Comparison of ENCODE assay signal across 29 mouse cellular contexts in genomic region chr3:99291386-99291785, GRCm38 (mm10). TPM values are rescaled to one million over a fixed set of nuclear protein-coding genes. Genes with fewer than 3 reads are reported as not detected.
"Had no signal": no experiment of that assay in that cellular context is flagged by ENCODE, and none has a peak within 500 bp of the region (broad histone marks: within the 10 kb centered on the region; RNA-seq: fewer than 3 reads in every experiment).

No protein-coding gene starts in this region.

- H3K4me3 ChIP-seq: heart, adult 2 months; heart, embryonic 13.5 days; heart, embryonic 15.5 days; hindbrain, embryonic 10.5 days; hindbrain, embryonic 12.5 days; kidney, embryonic 15.5 days; limb, embryonic 13.5 days; limb, embryonic 15.5 days; liver, embryonic 12.5 days had no signal

- H3K4me2 ChIP-seq: heart, embryonic 11.5 days; heart, embryonic 13.5 days; heart, embryonic 15.5 days; hindbrain, embryonic 12.5 days; hindbrain, embryonic 14.5 days; kidney, embryonic 15.5 days; limb, embryonic 13.5 days; limb, embryonic 15.5 days; liver, embryonic 12.5 days had no signal

- H3K27ac ChIP-seq: heart, adult 2 months; heart, embryonic 13.5 days; heart, embryonic 15.5 days; hindbrain, embryonic 10.5 days; hindbrain, embryonic 12.5 days; hindbrain, embryonic 14.5 days; hindbrain, postnatal 0 days; kidney, embryonic 15.5 days; kidney, postnatal 0 days; limb, embryonic 13.5 days; limb, embryonic 15.5 days; liver, embryonic 12.5 days; liver, embryonic 14.5 days had no signal

- H3K4me1 ChIP-seq: liver, embryonic 12.5 days had no signal

- H3K27me3 ChIP-seq: heart, embryonic 13.5 days; heart, embryonic 15.5 days; hindbrain, embryonic 12.5 days; kidney, embryonic 15.5 days; limb, embryonic 13.5 days; limb, embryonic 15.5 days; liver, embryonic 12.5 days had no signal

- ATAC-seq: hindbrain, postnatal 0 days; intestine, embryonic 16.5 days; liver, embryonic 12.5 days had no signal

- H3K36me3 ChIP-seq: heart, embryonic 13.5 days; heart, embryonic 15.5 days; hindbrain, embryonic 10.5 days; hindbrain, embryonic 12.5 days; kidney, embryonic 15.5 days; limb, embryonic 15.5 days; liver, embryonic 12.5 days had no signal

- H3K9ac ChIP-seq: heart, embryonic 13.5 days; heart, embryonic 15.5 days; hindbrain, embryonic 12.5 days; hindbrain, embryonic 14.5 days; kidney, embryonic 15.5 days; limb, embryonic 13.5 days; limb, embryonic 15.5 days; liver, embryonic 12.5 days; liver, embryonic 14.5 days had no signal

- DNase-seq: gastrocnemius, postnatal 14 days; heart, adult 2 months; heart, postnatal 14 days; heart, postnatal 36 days; kidney, adult 11 months; kidney, adult 2 months; kidney, adult 9 months; kidney, postnatal 14 days; kidney, postnatal 36 days; layer of hippocampus, adult 9-11 months; layer of hippocampus, postnatal 36 days; left cerebral cortex, postnatal 4 days had no signal

- H3K9me3 ChIP-seq: heart, embryonic 13.5 days; heart, embryonic 15.5 days; hindbrain, embryonic 10.5 days; hindbrain, embryonic 12.5 days; kidney, embryonic 15.5 days; limb, embryonic 13.5 days; limb, embryonic 15.5 days; liver, embryonic 12.5 days had no signal

RNA-seq across cellular contexts. Expression of gene Tbx15, which starts 51.2 kb away (rescaled TPM):
- total RNA-seq: granulocyte monocyte progenitor cell, adult 5-6 weeks had no signal
- polyA plus RNA-seq: intestine, embryonic 14.5 days; kidney, postnatal 0 days; large intestine, adult 2 months; liver, embryonic 12.5 days had no signal
